Mouse (Mus musculus) lung, postnatal 25 days (tissue): ENCODE data around the gene Cog5.
A peak's percentile ranks its signal among the peaks of the same experiment; 100 is the strongest.

ENCODE experiments used
- DNase-seq: peaks from one replicate; pipeline ENCODE4 v3.0.0; 2022; ENCODE audit warnings: low spot score

The Cog5 gene

DNA sequence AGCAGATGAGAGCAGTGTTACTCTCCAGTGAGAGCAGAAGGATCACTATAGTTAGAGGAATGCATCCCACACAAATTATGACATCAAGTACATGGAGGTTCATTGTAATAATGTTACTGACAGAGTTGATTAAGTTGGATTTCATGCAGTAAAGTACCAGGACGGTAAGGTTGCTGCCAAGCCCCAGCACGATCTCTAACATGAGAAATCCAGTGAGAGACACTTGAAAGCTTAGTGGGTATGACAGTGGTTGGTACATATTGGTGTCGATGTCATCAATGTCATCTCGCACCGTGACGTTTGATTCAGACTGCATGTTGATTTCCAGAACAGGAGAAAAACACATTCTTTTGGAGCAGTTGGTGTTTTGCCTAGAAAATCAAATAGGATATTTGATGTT lies 55.0 kb downstream of the Cog5 start:
- no peak for DNase-seq

DNA sequence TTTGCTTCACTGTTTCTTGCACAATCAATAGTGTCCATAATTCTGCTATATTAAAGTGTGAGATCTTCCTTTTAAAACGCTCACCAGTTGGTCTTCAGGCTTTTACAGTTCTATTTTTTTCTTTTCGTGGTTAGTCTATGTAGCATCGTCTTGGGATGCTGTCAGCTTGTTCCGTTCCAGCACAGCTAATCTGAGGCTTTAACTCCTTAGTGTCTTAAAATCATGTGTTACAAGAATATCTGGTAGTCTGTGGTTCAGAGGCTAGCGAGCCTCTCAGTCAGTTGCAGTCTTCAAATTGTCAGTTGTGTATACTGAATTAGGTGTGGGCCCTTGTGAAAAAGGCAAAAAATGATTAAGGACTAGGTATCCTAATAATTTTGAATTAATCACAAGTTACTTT lies 57.6 kb downstream of the Cog5 start:
- DNase-seq, result no peak

DNA sequence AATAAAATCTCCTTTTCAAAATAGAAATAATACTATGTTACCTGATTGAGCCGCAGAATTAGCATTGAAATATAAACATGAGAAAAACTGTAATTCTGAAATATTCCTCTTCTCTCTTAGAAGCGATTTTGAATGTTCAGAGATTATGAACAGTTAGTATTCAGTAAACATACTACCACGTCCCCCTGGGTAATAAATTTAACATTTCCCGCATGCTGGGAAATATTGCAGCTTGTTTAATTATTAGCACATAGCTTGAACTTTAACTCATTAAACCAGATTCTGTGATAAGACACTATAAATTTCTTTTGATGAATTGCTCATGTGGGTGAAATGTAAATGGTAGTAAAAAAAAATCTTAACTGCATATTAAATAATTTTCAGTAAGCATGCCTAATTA lies 58.1 kb downstream of the Cog5 start:
- DNase-seq, result no peak

DNA sequence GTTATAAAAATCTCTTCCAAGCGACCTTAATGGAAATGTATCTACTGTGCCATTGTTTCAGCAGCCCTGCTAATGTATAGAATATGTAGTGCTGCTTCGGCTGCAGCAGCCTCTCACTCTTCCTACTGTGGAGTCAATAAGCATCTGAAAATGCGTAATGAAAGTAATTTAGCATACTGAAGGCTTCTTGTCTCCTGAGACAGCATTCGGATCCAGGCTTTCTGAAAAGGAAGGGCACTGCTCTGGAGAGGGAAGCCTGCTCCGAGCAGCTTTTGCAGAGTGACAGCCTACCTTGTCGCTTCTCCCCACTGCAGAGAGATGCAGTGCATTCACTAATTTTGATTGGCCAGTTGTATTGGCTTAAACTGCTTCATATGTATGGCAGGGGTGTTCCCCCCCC lies 58.9 kb downstream of the Cog5 start, which contains the start of gene Gpr22:
Gene Gpr22, minus strand, starts transcription at position 348 of the 400 bp plus-strand sequence.
- DNase-seq, result no peak

DNA sequence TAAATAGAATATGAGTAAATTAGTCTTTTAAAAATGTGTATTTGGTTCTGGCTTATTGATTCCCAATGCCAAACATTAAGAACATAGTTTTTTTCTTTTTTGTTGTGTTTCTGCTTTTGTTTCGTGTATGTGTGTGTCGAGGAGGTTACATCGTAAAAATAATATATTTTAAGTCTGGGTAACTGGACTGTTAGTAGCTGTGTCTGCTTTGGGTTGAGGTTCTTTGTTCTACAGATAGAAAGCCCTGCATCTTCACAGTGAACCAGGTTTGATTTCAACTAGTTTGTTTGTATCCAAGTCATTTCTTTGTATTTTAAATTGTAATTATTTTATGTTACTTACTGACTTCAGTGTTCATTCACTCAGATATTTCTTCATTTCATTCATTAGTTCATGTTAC lies 59.4 kb downstream of the Cog5 start:
- no peak for DNase-seq

DNA sequence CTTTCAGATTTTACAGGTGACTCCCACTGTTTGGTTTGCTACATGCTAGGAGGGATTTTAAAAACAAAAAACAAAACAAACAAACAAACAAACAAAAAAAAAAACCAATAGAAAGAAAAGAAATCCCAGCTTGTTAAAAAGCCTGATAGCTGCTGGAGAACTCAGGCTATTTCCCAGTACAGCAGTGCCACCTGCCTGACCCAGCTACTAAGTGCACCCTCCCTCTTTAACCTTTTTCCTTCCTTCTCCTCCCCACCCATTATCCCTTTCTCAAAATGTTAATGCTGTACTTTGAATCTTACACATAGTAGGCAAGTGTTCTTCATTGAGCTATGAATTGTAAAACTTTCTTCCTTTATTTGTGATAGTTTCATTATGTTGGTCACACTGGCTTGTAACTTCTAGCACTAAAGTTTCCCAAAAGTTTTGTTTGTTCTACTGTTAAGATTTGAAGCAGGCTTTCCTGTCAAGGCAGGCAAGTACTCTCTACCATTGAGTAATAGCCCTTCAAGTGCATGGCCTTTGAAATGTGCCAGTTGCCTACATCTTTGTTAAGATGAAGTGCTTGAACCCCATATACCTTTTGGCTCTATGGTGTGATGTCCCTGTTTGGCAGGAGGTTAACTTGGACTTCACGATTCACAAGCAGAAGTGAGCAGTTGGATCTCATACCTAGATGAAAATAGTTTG lies 65.1 kb downstream of the Cog5 start:
- DNase-seq, result peak; percentile 57

DNA sequence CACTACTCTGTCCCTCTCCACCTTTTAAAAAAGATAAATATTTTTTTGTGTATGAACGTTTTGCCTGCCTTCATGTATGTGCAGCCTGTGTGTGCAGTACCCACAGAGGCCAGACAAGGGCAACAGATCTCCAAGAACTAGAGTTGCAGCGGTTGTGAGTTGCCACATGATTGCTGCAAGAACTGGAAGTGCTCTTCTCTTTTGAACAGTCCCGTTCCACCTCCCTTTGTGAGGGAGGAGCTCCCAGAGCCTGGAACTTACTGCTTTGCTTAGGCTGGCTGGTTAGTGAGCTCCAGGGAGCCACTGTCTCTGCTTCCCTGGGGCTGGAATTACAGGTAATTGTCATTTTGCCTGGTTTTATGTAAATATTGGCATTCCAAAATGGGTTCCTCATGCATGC lies 69.9 kb downstream of the Cog5 start:
- DNase-seq, result no peak

DNA sequence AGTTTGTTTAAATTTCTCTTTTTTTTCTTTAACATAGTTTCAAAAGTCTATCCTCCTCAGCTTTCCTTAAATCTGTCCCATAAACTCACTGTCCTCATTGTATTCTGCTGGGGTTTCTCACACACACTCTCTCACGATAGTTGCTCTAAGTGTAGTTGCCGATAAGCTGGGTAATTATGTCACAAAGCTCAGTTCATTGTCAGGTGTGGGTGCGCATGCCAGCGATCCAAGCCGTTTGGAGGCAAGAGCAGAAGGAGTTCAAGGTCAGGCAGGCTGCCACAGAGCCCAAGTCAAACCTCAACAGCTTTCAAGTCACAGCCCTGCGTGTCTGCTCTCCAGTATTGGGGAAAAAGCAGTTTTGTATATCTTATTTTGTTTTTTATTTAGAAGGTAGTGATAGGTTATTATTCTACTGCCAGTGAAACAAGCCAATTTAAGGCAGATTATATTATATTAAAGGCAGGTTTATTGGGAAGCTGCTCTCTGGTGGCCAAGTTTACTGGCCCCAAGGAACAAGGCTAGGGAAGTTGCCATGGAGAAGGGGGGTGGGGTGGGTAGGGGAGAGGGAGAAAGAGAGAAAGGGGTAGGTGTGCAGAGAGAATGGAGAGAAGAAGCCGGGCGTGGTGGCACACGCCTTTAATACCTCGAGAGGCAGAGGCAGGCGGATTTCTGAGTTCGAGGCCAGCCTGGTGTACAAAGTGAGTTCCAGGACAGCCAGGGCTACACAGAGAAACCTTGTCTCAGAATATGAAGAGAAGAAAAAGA lies 71.0 kb downstream of the Cog5 start:
- DNase-seq, result no peak

DNA sequence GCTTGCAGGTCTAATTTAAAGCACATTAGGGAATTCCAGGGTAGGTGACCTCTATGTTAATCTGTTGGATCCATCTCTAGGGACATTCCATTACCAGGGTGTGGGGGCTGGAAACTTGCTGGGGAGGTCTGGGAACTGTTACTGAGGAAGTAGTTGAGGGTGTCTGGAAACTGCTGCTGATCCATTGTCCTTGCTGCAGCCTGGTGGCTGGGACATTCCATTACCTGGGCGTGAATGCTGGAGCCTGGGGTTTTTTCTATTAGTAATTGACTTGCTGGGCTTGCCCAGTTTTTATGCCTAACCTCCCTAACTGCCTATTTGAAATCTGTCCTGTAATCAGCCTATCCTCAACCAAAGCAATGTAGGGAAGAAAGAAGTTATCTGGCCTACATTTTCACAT lies 72.0 kb downstream of the Cog5 start:
- no peak for DNase-seq

DNA sequence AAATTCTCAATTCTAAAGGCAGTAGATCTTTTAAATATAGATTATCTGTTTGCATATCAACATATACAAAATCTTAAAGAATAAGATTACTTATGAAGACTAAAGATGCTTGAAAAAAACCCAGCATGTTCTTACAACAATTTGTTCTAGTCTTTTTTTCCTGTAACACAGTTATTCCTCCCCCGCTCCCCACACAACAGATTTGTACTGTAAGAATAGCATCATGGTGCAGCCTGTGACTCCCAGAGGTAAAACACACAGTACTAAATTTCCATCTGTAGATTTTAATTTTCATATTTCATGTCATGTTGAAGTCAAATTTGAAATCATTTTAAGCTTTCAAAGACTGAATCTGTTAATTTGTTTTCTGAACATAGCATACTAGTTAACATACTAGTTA lies 75.5 kb downstream of the Cog5 start:
- no peak for DNase-seq

DNA sequence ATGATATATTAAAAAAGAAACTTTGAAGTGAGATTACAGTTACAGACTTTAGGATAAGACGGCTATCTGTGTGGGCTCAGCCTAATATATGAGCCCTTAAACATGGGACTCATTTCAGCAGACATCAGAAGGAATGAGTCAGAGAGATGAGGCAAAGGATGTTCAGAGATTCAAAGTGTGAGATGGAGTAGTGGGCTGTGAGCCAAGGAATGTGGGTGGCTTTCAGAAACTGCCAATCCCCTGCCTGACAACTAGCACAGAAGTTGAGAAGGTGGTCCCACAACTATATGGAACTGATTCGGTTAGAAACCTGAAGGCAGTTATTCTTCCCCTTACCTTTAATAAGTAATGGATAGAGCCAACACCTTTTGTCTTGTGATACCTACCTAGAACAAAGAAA lies 79.9 kb downstream of the Cog5 start:
- no peak for DNase-seq

DNA sequence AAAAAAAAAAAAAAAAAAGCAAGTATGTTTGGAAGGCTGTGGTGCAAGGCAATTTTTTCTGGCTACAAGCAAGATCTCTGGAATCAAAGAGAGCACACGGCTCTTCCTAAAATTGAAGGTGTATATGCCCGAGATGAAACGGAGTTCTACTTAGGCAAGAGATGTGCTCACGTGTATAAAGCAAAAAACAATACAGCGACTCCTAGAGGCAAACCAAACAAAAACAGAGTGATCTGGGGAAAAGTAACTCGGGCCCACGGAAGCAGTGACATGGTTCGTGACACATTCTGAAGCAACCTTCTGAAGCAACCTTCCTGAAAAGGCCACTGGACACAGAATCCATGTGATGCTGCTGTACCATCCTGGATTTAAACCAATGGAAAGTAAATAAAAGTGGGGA lies 92.6 kb downstream of the Cog5 start:
- no peak for DNase-seq

DNA sequence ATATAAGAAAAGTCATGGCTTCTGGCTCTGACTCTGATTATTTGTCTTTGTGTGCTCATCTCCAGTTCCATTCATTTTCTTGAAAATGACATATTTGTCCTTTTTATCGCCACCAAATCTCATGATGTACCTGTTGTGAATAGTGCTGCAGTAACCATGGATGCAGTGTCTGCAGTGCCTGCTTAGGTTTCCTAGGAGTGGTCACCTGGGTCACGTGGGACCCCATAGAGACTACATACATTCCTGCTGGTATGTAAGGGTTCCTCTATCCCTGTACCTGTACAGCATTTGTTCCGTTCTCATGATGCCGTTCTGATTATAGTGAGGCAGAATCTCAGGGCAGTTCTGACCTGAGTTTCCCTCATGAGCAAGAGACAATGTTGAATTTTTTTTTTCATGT lies 95.2 kb downstream of the Cog5 start:
- DNase-seq, result no peak

DNA sequence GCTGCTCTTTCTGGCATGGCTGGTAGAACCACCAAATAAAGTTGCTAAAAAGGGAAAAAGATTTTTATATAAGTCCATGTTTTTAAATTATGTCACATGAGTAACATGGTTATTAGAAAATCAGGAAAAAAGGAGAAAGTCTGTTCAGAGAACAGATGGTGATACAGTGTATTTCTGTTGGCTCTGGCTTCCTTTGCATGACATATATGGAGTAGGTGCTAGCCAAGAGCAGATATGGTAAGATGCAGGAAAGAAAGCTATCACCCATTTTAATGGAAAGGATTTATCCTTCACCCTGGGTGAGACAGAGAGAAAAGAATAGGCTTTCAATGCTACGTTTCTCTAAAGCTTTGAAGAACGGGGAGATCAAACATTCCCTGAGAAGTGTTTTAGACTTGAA lies 99.8 kb downstream of the Cog5 start:
- no peak for DNase-seq

DNA sequence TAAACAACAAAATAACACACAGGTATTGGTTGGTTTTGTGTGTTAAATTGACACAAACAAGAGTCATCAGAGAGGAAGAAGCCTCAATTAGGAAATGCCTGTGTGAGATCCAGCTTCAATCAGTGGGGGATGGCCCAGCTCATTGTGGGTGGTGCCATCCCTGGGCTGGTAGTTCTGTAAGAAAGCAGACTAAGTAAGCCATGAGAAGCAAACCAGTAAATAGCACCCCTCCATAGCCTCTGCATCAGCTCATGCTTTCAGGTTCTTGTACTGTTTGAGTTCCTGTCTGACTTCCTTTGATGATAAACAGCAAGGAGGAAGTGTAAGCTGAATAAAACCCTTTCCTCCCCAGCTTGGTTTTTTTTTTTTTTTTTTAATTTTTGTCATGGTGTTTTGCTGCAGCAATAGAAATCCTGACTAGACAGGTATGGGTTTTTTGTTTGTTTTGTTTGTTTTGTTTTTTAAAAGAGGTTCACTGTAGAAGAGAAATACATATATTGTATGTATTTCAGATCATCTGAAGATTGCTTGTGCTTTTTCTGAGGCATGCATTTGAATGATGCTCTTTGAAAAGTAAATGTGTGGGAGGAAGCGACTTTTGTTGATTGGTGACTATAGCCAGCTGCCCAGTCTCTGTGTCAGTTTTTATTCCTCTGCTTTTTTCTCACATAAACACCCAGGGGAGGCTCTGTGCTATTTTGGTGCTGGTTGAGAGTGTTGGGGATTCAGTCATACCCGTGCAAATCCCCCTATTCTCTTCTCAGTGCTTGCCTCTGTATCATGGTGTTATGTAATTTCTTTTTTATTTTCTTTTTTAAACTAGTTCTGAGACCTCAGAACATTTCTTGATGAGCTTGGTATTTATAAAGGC lies 101.5 kb downstream of the Cog5 start:
- DNase-seq, result no peak

DNA sequence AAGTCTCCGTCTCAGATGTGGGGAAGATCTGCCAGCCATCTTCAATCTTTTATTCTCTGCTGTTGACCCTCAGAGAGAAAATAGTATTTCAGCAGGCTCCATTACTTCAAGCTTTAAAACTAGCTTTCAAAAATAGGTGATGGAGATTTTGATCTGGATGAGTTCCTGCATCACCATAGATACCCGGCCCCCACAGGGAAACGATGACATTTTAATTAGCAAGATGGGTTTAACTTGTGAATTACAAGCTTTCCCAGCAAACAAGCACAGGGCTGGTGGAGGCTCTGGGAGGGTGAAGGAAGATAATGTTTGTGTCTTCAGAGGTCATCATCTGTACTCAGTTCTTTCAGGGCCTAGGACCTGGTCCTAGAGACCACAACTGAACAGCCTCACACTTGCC lies 118.9 kb downstream of the Cog5 start:
- DNase-seq, result no peak

DNA sequence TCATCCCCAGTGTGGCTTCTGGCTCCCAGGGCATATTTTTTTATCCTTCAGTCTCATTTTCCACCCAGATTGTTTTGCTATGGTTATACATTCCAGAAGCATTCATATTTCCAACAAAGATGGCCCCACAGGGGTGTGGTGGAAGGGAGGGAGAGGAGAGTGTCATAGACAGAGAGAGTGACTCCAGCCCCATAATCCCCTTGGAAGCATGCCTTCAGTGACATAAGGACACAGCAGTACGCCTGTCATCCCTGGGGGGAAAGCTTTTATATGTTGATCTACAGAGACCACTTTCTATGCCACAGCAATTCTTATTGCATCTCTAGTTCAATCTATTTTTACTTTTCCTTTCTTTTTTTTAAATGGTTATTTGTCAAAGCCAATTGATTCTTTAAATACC lies 129.6 kb downstream of the Cog5 start:
- no peak for DNase-seq

DNA sequence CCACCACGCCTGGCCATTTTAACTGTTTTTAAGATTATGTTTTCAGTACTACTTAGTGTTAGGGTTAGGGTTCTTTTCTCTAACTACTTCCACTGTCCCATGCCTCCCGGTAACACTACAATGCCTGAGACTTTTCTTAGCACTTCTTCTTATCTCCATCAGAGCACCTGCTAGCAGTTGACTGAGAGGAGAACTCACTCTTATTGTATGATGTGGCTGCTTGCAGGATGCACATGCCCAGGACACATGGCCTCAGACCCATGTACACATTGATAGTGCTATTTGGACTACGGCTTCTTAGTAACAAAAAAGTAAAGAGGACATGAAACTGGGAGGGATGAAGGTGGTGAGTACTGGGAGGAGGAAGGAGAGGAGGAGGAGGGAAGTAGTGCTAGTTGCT lies 133.9 kb downstream of the Cog5 start:
- DNase-seq, result no peak

DNA sequence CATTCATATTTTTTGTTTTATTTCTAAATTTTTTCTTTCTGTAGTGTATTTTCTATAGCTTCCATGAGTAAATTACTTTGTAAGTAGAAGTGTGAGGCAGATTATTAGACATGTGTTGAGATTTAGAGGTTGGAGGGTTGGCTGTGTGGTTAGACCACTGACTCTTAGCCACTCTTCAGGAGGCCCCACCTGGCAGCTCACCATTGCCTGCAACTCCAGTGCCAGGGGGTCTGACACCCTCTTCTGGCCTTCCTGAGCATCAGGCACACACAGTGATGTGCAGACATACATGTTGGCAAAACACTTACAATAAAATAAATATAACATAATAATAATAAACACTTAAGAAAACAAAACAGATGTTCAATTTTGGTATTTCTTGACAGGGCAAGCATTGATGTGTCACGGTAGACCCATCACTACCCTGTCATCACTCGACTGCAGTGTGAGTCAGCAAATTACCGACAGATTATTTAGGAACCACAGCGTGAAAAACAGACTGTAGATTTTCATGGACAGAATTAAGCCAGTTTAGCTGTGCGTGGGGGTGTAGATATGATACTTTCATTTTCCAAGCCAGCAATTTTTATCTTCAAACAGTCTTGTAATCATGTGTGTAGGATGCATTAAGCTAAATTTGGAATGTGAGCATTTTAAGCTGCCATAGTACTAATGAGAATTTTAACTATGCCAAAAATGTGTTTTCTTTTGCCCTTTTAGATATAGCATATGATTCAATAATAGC lies 151.9 kb downstream of the Cog5 start:
- no peak for DNase-seq

DNA sequence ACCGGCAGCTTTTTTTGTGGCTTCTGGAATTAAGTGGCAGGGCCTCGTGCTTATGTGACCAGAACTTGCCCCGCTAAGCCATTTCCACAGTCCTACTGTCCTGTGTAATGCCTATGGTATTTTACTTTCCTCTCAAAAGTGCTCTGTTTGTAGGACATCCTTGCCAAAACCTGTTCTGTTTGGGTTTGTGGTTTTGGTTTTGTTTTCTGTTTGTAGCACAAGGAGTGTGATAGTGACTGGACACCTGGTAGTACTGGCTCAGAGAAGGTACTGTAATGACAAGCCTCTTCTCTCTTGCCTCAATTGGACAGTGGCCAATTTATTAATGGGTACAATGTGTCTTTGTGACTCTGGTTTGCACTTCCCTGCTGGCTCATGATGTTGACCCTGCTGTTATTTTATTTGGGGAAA lies 163.4 kb downstream of the Cog5 start:
- peak; percentile 15 for DNase-seq

DNA sequence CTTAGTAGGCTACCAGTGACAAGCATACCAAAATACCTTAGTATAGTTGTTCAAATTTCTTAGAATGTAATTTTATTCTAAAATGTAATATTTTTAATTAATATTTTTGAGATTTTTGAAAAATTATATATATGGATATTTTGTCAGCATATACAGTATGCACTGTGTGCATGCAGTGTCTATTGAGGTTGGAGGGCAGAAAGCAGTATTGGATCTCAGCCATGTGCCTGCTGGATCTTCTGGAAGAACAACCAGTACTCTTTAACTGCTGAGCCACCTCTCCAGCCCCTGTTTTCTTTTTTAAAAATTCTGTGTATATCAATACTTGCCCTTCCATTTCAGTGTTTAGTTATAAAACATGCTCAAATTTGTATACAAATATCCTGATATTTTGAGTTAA lies 164.4 kb downstream of the Cog5 start:
- DNase-seq, result no peak

DNA sequence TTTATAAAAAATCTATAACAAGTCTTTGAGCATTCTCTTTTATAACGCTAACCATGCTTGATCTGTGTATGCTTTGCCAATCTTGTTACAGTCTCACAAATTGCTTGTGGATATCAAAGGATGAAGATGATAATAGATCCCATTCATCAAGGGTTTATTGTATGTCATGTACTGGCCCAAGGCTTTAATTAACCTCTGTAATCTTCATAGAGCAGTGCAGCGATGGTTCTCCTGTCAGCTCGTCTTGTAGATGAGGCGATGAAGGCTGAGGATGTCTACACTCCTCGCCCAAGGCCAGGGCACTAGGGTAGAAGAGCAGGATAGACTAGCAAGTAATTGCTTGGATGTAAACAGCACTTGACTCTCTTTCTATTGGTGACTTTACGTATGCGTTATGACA lies 164.9 kb downstream of the Cog5 start:
- no peak for DNase-seq
